Mouse (Mus musculus): ENCODE results near the gene Cap2.

- TF ChIP-seq CTCF (IDR thresholded peaks at IDR 0.05; ENCODE audit: low read depth) (no peak), EP300 (IDR thresholded peaks at IDR 0.05; ENCODE audit: low read depth) (no peak)
These were observed 70.5 kb downstream of the Cap2 start for GRCm38 (mm10) chr13:46571961-46572647.
